Mouse (Mus musculus) midbrain, embryonic 12.5 days (tissue): ENCODE measurements around the gene Hoxa4. TPM values are rescaled to one million over a fixed set of nuclear protein-coding genes. Genes with fewer than 3 reads are reported as not detected.

Experiments
- ATAC-seq: fragments of 200-750 bp; cut with Nextera tagmentation; 2 replicates; pipeline ENCODE4 v1.8.0; 2017; ENCODE audit warnings: low read depth, moderate TSS enrichment, moderate library complexity; ENCODE audit not compliant: low FRiP score
- H3K27ac ChIP-seq: fragments of 300-500 bp; sonication (generic); replicated peaks from 2 replicates; pipeline ENCODE4 v1.5.1; 2016; ENCODE audit warnings: mild to moderate bottlenecking
- H3K27me3 ChIP-seq: fragments of 300-500 bp; sonication (generic); 2 replicates; pipeline ENCODE4 v1.6.1; 2016; ENCODE audit warnings: mild to moderate bottlenecking
- H3K36me3 ChIP-seq: fragments of 300-500 bp; sonication (generic); 2 replicates; pipeline ENCODE4 v1.6.1; 2016
- H3K4me1 ChIP-seq: fragments of 300-500 bp; sonication (generic); 2 replicates; pipeline ENCODE4 v1.6.1; 2016
- H3K4me2 ChIP-seq: fragments of 300-500 bp; sonication (generic); replicated peaks from 2 replicates; pipeline ENCODE4 v1.6.1; 2016; ENCODE audit warnings: mild to moderate bottlenecking, moderate library complexity
- H3K4me3 ChIP-seq: fragments of 300-500 bp; sonication (generic); 2 replicates; pipeline ENCODE4 v1.5.1; 2016; ENCODE audit warnings: mild to moderate bottlenecking
- H3K9ac ChIP-seq: fragments of 300-500 bp; sonication (generic); replicated peaks from 2 replicates; pipeline ENCODE4 v1.6.1; 2016; ENCODE audit warnings: mild to moderate bottlenecking, moderate library complexity
- H3K9me3 ChIP-seq: fragments of 300-500 bp; sonication (generic); 2 replicates; pipeline ENCODE4 v1.6.1; 2016; ENCODE audit warnings: mild to moderate bottlenecking
- WGBS: fragments of 180-500 bp; shearing (Covaris S2); methylation state at CpG from one replicate; pipeline ENCODE4 v1.1.7; 2016; 5-methylcytosine and 5-hydroxymethylcytosine counted together
- polyA plus RNA-seq: library from polyadenylated mRNA; unstranded; fragments of >200 nt; fragmentation: Nextera tagmentation; extraction: Ambion mirVana; gene quantifications from 2 replicates; pipeline ENCODE4 v1.2.1, GENCODE M21; 2016

Gene Hoxa4
- polyA plus RNA-seq, 1 experiment from 2014 or later: not detected

- peaks cover 94% of the 10 kb centered on the region for H3K27me3 ChIP-seq
- no peak overlapping the region for H3K27ac ChIP-seq
- H3K36me3 ChIP-seq: no peaks in the 10 kb centered on the region
- no peaks in the 10 kb centered on the region for H3K4me1 ChIP-seq
- ATAC-seq: no peak
- H3K4me2 ChIP-seq: no peak overlapping the region
- 4% methylated on average over 26 of the region's 26 CpGs for WGBS
- H3K4me3 ChIP-seq: no peak overlapping the region
- no peak overlapping the region for H3K9ac ChIP-seq
- H3K9me3 ChIP-seq: no peaks in the 10 kb centered on the region
Observed at GRCm38 (mm10) chr6:52226569-52227257, 35.2 kb upstream of the Hoxa4 start.

- Histone ChIP-seq H3K27me3 (peaks cover 98% of the 10 kb centered on the region), H3K4me3 (0 out of 2 replicates have a peak overlapping the region, but pooled peaks have one; percentile 10)
Observed at GRCm38 (mm10) chr6:52225612-52226568, 34.3 kb upstream of the Hoxa4 start.

DNA sequence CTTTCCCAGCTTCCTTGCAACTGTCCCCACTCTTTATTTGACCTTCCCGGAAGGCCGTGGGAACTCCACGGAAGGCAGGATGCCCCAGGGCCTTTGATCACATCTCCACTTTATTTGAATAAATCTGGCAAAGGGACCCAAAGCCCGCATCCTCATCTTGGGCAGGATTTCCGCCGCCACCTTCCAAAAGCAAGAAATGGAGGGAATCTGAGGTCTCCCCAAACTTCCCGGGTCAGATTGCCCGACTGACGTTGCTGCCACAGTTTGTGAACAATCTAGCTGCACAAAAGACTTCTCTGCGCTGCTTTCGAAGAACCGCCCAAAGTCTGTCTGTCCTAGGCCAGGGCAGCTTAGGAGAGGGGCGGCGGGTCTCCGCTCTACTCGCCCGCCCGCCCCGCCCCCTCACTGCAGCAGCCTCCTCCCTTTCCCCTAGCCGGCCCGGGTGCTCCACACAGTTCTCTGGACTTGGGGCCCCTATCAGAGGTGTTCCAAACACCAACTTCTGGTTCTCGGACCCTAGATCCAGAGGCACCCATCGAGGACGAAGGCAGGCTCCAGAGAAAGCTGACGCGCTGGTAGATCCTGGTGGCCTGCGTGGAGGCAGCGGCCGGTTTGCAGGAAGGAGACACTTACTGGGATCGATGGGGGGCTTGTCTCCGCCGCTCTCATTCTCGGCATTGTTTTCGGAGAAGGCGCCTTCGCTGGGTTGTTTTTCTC, 33.5 kb upstream of the Hoxa4 start:
- Histone ChIP-seq H3K36me3 (no peaks in the 10 kb centered on the region), H3K9ac (no peak overlapping the region), H3K4me1 (peaks cover 4% of the 10 kb centered on the region), H3K9me3 (no peaks in the 10 kb centered on the region), H3K4me2 (no peak overlapping the region), H3K27ac (no peak overlapping the region), H3K27me3 (peaks cover 98% of the 10 kb centered on the region), H3K4me3 (no peak overlapping the region)
- WGBS: 2% methylated on average over 36 of the region's 36 CpGs
- ATAC-seq: no peak

More at GRCm38 (mm10) chr6:52225612-52226568, 34.3 kb upstream of the Hoxa4 start:
- Histone ChIP-seq H3K36me3 (no peaks in the 10 kb centered on the region), H3K27ac (no peak overlapping the region), H3K9me3 (no peaks in the 10 kb centered on the region), H3K4me1 (peaks cover 4% of the 10 kb centered on the region), H3K4me2 (no peak overlapping the region), H3K9ac (no peak overlapping the region)
- WGBS: 3% methylated on average over 68 of the region's 69 CpGs
- no peak for ATAC-seq

GRCm38 (mm10) chr6:52223939-52224760, 32.6 kb upstream of the Hoxa4 start:
- H3K9ac ChIP-seq: no peak overlapping the region
- no peak for ATAC-seq

GRCm38 (mm10) chr6:52222729-52223128, 31.2 kb upstream of the Hoxa4 start:
- peaks cover 100% of the 10 kb centered on the region for H3K27me3 ChIP-seq
- no peaks in the 10 kb centered on the region for H3K36me3 ChIP-seq
- no peak overlapping the region for H3K9ac ChIP-seq
- no peak overlapping the region for H3K4me2 ChIP-seq
- peaks cover 4% of the 10 kb centered on the region for H3K4me1 ChIP-seq
- 7% methylated on average over 13 of the region's 13 CpGs for WGBS
- H3K27ac ChIP-seq: no peak overlapping the region
- no peaks in the 10 kb centered on the region for H3K9me3 ChIP-seq
- H3K4me3 ChIP-seq: no peak overlapping the region
- ATAC-seq: no peak

More at GRCm38 (mm10) chr6:52223939-52224760, 32.6 kb upstream of the Hoxa4 start:
- H3K27me3 ChIP-seq: peaks cover 98% of the 10 kb centered on the region
- peaks cover 4% of the 10 kb centered on the region for H3K4me1 ChIP-seq
- no peak overlapping the region for H3K27ac ChIP-seq
- no peak overlapping the region for H3K4me2 ChIP-seq
- H3K4me3 ChIP-seq: no peak overlapping the region
- 2% methylated on average over 24 of the region's 24 CpGs for WGBS
- no peaks in the 10 kb centered on the region for H3K36me3 ChIP-seq
- no peaks in the 10 kb centered on the region for H3K9me3 ChIP-seq

DNA sequence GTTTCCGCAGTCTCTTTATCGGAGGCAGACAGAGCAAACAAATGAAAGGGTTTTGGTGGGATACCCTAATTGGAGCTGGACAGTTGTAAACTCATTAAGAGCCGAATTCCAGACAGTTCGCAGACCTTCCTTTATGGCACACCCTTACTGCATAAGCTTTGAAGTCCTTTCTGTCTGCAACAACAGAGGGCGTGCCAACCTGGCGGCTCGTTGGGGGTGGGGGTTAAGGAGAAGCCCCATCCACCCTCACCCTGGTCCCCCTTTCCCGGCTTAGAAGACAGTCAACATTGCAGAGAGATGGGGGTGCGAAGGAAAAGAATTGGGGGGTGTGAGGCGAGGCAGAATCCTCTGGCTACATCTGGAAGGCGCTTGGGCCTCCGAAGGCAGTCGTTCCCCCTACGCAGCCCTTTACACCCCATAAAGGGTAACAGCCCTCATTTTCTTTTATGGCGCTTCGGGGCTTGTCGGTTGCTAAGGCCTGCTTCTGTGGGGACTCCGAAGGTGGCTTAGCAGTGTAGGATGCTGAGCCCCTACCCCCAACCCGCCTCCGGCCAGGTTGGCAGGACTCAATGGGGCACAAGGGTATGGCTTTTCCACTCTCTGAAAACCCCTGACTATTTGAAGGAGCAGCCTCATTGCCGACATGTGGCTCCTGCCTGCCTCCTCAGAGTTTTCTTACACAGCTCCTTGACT, 30.6 kb upstream of the Hoxa4 start:
- peak overlapping the region; percentile 70 for H3K4me2 ChIP-seq
- H3K9ac ChIP-seq: no peak overlapping the region
- H3K27me3 ChIP-seq: peaks cover 100% of the 10 kb centered on the region
- H3K27ac ChIP-seq: no peak overlapping the region
- ATAC-seq: no peak
- peaks cover 9% of the 10 kb centered on the region for H3K4me1 ChIP-seq
- H3K4me3 ChIP-seq: no peak overlapping the region
- no peaks in the 10 kb centered on the region for H3K36me3 ChIP-seq
- H3K9me3 ChIP-seq: no peaks in the 10 kb centered on the region
- 5% methylated on average over 21 of the region's 21 CpGs for WGBS

DNA sequence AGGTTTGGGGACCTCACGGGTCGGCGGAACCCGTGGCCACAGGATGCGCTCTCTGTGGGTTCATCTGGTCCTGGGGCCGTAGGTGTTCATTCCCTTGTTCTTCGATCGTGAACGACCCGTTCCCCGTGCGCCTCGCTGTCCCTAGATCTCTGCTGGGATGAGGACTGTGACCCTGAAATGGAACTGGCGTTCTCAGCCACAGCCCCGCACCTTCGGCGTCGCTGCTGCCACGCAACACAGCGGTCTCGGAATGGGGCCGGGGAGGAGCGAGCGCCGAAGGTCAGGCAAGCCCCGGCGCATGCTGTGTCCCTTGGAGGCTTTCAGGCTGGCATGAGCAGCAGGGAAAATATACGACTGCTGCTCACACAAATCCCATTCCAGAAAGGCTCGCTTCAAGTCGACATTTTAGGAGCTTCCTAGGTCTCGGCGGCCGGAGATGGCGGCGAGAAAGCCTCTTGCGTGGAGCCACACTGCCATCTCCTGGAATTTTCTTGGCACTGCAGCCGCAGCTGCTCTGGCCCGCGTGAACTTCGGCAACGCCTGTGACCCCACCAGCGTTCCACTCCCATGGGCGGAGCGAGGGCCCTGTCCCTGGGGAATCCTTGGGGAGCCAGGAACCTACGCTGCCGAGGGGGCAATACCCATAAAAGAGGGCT, 29.9 kb upstream of the Hoxa4 start, which contains the start of gene Hoxa7:
Gene Hoxa7 (minus strand): TSS at position 518 of the 656 bp plus-strand sequence.
- peak within 1 kb of the TSS; percentile 46; the same call in 1 of the 2 replicates for H3K9ac ChIP-seq
- peak within 1 kb of the TSS; percentile 70 for H3K4me2 ChIP-seq
- H3K4me3 ChIP-seq: peak within 1 kb of the TSS; percentile 42
- no peaks in the 10 kb centered on the region for H3K9me3 ChIP-seq
- WGBS: 1% methylated on average over 46 of the region's 46 CpGs
- H3K27ac ChIP-seq: no peak within 1 kb of the TSS
- H3K36me3 ChIP-seq: no peaks in the 10 kb centered on the region
- H3K4me1 ChIP-seq: peaks cover 14% of the 10 kb centered on the region
- peak; percentile 63 for ATAC-seq
- H3K27me3 ChIP-seq: peaks cover 100% of the 10 kb centered on the region

GRCm38 (mm10) chr6:52220865-52221310, 29.3 kb upstream of the Hoxa4 start:
- Histone ChIP-seq H3K4me3 (peak overlapping the region; percentile 42; the same call in 1 of the 2 replicates), H3K36me3 (no peaks in the 10 kb centered on the region), H3K27me3 (peaks cover 100% of the 10 kb centered on the region), H3K9ac (no peak overlapping the region), H3K4me1 (peaks cover 14% of the 10 kb centered on the region), H3K9me3 (no peaks in the 10 kb centered on the region), H3K27ac (no peak overlapping the region), H3K4me2 (peak overlapping the region; percentile 70)
- ATAC-seq: no peak
- WGBS: 9% methylated on average over 12 of the region's 12 CpGs

- H3K36me3 ChIP-seq: no peaks in the 10 kb centered on the region
- H3K27me3 ChIP-seq: peaks cover 100% of the 10 kb centered on the region
- H3K4me1 ChIP-seq: peaks cover 14% of the 10 kb centered on the region
- 9% methylated on average over 32 of the region's 32 CpGs for WGBS
- no peaks in the 10 kb centered on the region for H3K9me3 ChIP-seq
- H3K4me2 ChIP-seq: no peak overlapping the region
- no peak for ATAC-seq
- H3K4me3 ChIP-seq: no peak overlapping the region
- H3K27ac ChIP-seq: no peak overlapping the region
- no peak overlapping the region for H3K9ac ChIP-seq
Observed at GRCm38 (mm10) chr6:52220003-52220864, 28.7 kb upstream of the Hoxa4 start.
